Mouse (Mus musculus) ovary, adult 18-20 months (tissue): Measurements from ENCODE around the gene Nfat5.
A peak's percentile ranks its signal among the peaks of the same experiment; 100 is the strongest.

Experiments used
- DNase-seq: peaks from one replicate; pipeline ENCODE4 v3.0.0; 2022; ENCODE audit warnings: low spot score, mixed read lengths

Gene Nfat5

DNA sequence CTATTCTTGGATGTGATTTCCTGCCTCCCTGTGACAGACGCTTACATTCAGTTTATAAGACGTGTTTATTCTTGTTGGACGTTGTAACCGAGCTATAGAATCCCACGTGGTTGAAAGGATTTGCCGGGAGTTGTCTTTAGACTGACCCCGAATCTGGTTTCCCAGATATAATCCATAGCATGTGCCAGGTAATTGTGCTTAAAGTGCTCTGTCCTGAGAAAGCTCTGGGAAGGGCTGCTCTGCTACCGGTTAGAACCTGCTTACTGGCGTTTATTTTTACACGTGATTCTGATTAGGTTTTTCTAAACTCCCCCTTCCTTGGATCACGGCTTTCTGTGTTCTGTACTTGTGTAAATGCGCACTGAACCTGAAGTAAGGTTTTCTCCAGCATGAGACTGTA is 104.4 kb downstream of the Nfat5 start:
- no peak for DNase-seq

GRCm38 (mm10) chr8:107399495-107399894 is 106.2 kb downstream of the Nfat5 start:
- DNase-seq, result no peak

DNA sequence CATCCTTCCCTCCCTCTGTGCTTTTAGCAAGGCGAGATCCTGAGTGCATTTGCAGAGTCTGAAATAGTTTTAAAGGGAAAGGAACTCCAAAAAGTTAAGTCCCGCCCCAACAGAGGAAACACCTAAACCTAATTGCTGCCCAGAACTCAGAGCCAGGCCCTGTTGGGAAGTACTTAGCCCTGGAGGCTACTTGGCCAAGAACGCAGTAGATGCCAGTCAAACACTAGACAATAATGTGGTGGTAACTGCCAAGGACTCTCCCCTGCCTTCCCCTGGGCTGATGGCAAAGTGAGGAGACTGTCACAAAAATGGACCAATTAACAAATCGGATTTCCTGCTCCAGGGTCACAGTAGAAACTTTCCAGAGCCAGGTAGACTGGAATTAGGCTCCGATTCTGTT is 108.6 kb downstream of the Nfat5 start:
- no peak for DNase-seq

DNA sequence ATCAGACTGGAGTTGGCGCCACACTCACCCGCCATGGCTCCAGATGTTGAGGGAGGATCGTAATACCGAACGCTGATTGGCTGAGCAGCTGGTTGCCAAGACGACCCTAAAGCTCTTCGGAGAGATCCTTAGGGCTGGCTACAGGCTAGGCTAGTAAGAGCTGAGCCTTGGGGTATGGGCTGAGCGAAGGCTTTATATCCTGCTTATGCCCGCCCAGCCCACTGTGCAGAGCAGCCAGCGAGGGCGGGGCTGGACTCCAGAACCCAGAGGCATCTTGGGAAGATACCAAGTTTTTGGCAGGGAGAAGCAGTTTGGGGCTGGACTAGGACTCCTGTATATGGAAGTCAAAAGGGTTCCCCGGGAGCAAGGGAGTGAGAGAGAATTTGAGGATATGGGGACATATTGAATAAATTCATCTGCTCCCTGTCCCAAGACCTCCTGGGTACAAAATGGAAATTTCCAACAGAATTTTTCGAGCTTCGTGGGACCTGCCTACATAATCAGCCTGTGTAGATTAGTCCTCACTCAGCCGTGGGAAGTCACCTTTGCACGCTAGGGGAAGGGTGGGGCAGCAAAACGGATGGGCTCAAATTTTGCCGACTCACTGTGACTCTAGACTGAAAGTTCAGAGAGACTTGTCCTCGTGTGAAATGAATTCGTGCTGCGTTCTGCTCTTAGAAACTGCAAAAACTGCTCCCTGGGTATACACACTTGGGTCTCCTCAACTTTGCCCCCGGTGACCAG is 109.9 kb downstream of the Nfat5 start, which contains the start of gene Nqo1:
Nqo1 (minus strand) TSS at position 169 of the 744 bp plus-strand sequence.
- peak; percentile 86 for DNase-seq

DNA sequence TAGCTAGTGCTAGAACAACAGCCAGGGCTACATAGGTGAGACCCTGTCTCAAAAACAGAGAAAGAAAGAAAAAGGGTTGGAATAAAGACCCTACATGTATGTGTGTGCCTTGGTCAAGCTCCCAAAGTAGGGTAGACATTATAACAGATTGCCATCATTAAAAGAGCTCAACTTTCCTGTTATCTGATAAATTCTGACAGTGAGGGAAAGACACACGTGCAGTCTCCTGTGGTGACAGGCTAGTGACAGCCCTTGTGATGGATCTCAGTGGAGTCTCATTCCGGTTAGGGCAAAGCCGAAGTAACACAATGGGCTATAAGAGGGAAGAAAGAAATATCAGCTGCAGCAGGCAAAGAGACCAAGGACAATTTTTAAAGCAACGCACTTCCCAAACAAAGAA is 110.8 kb downstream of the Nfat5 start:
- DNase-seq, result no peak

DNA sequence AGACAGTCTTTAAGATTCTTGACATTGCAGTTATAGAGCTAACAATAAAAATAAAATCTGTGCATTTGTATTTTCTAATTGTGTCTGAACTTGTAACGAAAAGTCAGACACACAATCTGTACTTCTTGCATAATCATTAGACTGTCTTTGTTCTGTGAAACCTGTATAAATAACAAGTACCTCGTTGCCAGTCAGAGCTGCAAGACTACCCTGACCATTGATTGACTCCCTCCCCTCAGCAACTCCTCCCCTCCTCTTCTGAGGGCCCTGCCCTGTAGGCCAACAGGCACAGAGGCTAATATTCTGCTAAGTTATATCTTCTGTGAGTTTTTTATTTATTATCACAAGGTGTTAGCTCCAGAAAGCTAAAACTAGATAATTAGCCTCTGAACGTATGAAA is 112.7 kb downstream of the Nfat5 start:
- DNase-seq, result no peak

DNA sequence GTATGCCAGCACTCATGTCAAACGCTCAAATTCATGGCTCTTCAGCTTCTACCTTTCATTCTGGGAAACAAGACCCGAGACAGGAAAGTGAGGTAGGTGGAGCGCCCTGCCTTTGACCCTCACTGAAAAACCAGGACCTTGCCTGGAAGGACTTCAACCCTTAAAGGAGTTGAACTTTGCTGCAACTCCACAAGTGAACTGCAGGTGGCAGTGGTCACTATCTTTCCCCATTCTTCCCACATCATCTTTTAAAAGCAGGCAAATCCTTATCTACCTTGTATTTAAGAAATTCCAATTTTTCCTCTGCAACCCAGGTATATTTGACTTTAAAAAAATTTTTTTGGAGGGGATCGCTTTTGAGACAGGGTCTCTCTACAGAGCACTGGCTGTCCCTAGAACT is 118.1 kb downstream of the Nfat5 start:
- no peak for DNase-seq

DNA sequence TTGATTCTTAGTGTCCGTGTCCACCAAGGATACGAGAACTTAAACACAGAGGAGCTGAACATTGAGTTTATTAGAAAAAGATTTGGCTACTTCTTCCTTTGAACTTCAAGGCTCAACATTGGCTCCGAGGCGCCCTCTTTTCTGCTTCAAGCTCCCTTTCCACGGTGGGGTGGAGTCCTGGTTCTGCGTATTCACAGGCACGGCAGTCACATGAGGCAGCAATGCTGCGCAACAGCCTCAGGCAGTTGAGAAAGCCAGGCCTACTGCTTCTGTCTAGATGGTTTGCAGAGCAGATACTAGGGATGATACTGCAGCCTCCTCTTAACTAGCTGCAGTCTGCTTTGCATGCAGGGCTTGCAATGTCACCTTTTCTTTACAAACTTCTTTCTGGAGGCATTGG is 119.3 kb downstream of the Nfat5 start:
- DNase-seq, result no peak

DNA sequence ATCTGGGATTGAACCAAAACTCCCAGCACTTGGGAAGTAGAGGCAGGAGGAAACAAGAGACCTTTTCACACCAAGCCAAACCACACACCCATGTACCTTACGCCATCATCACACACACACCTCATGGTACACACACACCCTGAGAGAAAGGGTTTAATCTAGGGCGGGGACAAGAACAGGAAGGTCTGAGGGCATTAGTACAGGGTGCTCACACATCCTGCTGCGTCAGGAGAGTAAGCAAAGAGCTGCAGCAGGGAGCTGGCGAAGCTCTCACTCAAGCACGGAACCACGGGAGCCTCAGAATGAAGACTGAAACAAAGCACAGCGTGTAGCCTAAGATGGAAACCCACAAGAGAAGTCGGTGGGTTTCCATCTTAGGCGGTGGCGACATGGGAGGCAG is 120.6 kb downstream of the Nfat5 start:
- no peak for DNase-seq

DNA sequence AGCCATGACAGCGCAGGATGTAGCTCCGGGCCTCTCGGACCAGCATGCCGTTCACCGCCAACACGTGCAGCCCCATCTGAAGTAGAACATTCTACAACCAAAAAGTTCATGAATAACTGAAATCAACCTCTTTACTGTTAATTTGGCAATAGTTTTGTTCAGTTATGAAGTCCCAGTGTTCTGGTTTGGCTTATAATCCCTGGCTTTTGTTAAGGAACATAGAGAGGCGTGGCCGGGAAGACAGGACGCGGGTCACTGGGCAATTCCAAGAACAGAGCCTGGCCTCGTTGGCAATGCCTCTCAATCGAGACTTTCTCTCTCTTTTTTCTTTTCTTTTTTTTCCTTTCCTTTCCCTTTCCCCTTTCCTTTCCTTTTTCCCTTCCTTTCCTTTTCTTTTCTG is 123.7 kb downstream of the Nfat5 start:
- no peak for DNase-seq

DNA sequence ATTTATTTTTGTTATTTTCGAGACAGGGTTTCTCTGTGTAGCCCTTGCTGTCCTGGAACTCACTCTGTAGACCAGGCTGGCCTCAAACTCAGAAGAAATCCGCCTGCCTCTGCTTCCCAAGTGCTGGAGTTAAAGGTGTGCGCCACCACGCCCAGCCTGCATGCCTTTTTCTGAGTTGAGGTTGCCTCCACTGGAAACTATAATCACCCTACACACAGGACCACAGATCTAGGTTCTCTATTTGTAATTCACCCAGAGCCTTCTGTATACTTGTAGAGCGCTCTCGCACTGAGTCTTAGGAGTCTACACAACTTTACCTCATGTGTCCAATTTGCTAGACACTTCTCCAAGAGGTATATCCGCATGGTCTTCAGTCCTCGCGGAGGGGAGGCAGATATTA is 130.9 kb downstream of the Nfat5 start:
- DNase-seq, result no peak

- DNase-seq, result peak; percentile 93
These were observed 131.4 kb downstream of the Nfat5 start, which contains the start of gene Nob1 for GRCm38 (mm10) chr8:107424597-107425229. Gene Nob1, minus strand, starts transcription at chr8:107425051.

GRCm38 (mm10) chr8:107425230-107425597 is 131.9 kb downstream of the Nfat5 start:
- DNase-seq, result no peak
